ENCODE assay signal across 8 mouse cellular contexts in genomic region chr13:114817751-114818360, GRCm38 (mm10). TPM values are rescaled to one million over a fixed set of nuclear protein-coding genes. Genes with fewer than 3 reads are reported as not detected.
DNase-seq lines count a peak whose midpoint lies in the region; ATAC-seq lines count a peak whose summit lies in the region.

Gene Mocs2, plus strand, starts transcription at chr13:114818236.

- H3K27me3 ChIP-seq in hindbrain, embryonic 11.5 days (ENCODE audit: control insufficient read depth, insufficient read depth, low read length), result no peaks in the 10 kb centered on the region

- peak within 1 kb of the TSS; percentile 71 for H3K4me3 ChIP-seq in hindbrain, embryonic 11.5 days (ENCODE audit: low read depth, low read length)

- 1% methylated on average over 39 of the region's 39 CpGs for WGBS in hindbrain, embryonic 11.5 days

- peak; percentile 97 for DNase-seq in MN1 (ENCODE audit: low spot score)
- peak; percentile 87 for DNase-seq in cerebellum, adult 9-10 months
- peak; percentile 69 to 94 for DNase-seq in frontal cortex, adult 2 months (ENCODE audit: extremely low spot score in 1 of 2, low spot score in 1 of 2)
- DNase-seq in hindbrain, embryonic 11.5 days (ENCODE audit: low spot score), result peak; percentile 97
- DNase-seq in layer of hippocampus, postnatal 10 days (ENCODE audit: low spot score in 2 of 2), result peak; percentile 92 to 95
- peak; percentile 95 for DNase-seq in lung, postnatal 10 days
- peak; percentile 94 for DNase-seq in ovary, postnatal 36 days (ENCODE audit: low spot score)
- DNase-seq in thymus, postnatal 25 days, result peak; percentile 96

- peak within 1 kb of the TSS; percentile 53 for H3K4me2 ChIP-seq in hindbrain, embryonic 11.5 days (replicated peaks; ENCODE audit: low read depth, low read length)

- no peaks in the 10 kb centered on the region for H3K36me3 ChIP-seq in hindbrain, embryonic 11.5 days (ENCODE audit: control insufficient read depth, insufficient read depth, low read length)

- no peak within 1 kb of the TSS for H3K27ac ChIP-seq in hindbrain, embryonic 11.5 days (ENCODE audit: low read depth, low read length)

- ATAC-seq in hindbrain, embryonic 11.5 days (ENCODE audit: low FRiP score), result peak; percentile 98

- H3K9me3 ChIP-seq in hindbrain, embryonic 11.5 days (ENCODE audit: control insufficient read depth, low read length), result no peaks in the 10 kb centered on the region

- no peaks in the 10 kb centered on the region; the same call in 1 of the 2 replicates for H3K4me1 ChIP-seq in hindbrain, embryonic 11.5 days (replicated peaks; ENCODE audit: control insufficient read depth, insufficient read depth, low read length)

- H3K9ac ChIP-seq in hindbrain, embryonic 11.5 days (ENCODE audit: low read depth, low read length), result peak within 1 kb of the TSS; percentile 75

RNA-seq across cellular contexts. Expression of gene Mocs2, which starts in this region (rescaled TPM):
- polyA plus RNA-seq in frontal cortex, adult 2 months (2012; rRNA removed), result 81.2 and 83.3 TPM in 2 replicates
- polyA plus RNA-seq in hindbrain, embryonic 11.5 days (2014; fragmentation: Nextera tagmentation; extraction: Ambion mirVana), result 80.3 and 83.4 TPM in 2 replicates
- total RNA-seq in layer of hippocampus, postnatal 10 days (2021), result 10 to 100 TPM; 86.6 to 97.3 TPM
